Mouse (Mus musculus) kidney, adult 11 months (tissue): ENCODE data around the gene Dlk2.

ENCODE experiments used
- DNase-seq: peaks from one replicate; pipeline ENCODE4 v3.0.0; 2022

Dlk2 gene

GRCm38 (mm10) chr17:46327413-46327905, 30.2 kb downstream of the Dlk2 start:
- no peak for DNase-seq

GRCm38 (mm10) chr17:46327906-46328534, 30.8 kb downstream of the Dlk2 start, which contains the start of gene Abcc10:
Gene Abcc10, minus strand, starts transcription at chr17:46328352.
- DNase-seq: peak; percentile 95

DNA sequence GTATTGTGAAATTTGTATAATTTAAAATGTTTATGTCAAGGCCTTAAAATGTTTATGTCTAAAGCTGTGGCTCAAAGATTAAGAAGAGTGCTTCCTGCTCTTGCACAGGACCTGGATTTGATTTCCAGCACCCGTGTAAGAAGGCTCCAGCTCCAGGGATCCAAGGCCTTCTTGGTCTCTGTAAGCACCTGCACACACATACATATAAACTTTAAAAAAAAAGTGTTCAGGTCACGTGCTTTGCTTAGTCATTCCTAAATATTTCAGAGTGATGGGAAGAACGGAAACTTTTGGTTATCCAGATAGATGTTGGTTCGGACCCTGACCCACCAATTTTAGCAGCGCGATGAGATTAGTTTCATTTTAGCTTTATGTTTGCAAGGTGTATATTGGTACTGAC, 31.5 kb downstream of the Dlk2 start:
- no peak for DNase-seq

DNA sequence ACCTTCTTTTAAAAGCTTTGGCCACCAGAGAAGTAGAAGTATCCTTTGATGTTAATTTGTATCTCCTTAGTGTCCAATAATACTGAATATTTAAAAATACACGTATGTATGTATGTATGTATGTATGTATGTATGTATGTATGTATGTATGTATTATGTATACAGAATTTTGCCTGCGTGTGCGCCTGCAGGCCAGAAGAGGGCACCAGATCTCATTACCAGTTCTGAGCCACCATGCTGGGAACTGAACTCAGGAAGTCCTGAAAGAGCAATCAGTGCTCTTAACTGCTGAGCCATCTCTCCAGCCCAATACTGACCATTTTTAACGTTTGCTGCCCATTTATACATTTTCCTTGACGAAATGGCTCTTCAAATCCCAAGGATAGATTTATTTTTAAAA, 39.3 kb downstream of the Dlk2 start:
- no peak for DNase-seq

GRCm38 (mm10) chr17:46341208-46341607, 44.0 kb downstream of the Dlk2 start:
- DNase-seq: no peak

DNA sequence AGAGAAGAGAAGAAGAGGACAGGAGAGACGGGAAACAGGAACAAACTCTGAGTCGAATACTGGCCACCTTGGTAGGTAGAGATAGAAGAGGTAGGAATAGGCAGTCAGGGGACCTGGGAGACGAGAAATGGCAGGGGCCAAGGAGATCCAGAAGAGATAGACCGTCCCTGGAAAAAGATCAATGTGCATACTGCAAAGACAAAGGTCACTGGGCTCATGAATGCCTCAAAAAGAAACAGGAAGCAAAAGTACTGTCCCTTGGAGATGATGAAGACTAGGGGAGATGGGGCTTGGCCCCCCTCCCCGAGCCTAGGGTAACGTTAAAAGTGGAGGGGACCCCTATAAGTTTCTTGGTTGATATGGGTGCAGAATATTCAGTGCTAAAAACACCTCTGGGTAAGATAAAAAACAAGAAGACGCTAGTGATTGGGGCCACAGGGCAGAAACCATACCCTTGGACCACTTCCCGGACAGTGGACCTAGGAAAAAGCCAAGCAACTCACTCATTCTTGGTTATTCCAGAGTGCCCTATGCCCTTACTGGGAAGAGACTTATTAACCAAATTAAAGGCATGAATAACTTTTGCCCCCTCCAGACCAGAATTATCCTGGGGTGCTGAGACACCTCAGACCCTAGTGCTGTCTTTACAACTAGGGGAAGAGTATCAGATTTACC, 53.9 kb downstream of the Dlk2 start:
- DNase-seq: peak; percentile 69
